Mouse (Mus musculus): ENCODE data around the gene Gm44790.

- no peak for TF ChIP-seq CTCF (conservative IDR thresholded peaks at IDR 0.05; ENCODE audit: low read length)
- no peak for TF ChIP-seq NANOG (IDR thresholded peaks at IDR 0.05; ENCODE audit: borderline replicate concordance, low read length)
These were observed 61.1 kb downstream of the Gm44790 start for GRCm38 (mm10) chr6:86487358-86488148.

Data from E14TG2a.4 (cell line).